Mouse (Mus musculus) C2C12 (cell line): ENCODE data around the gene Letmd1. TPM values are rescaled to one million over a fixed set of nuclear protein-coding genes. Genes with fewer than 3 reads are reported as not detected.

Experiments used
- H3K27me3 ChIP-seq: one replicate; pipeline ENCODE4 v1.6.1; 2011; ENCODE audit not compliant: control insufficient read depth, insufficient read depth, insufficient read length
- H3K36me3 ChIP-seq: one replicate; pipeline ENCODE4 v1.6.1; 2011; ENCODE audit not compliant: control insufficient read depth, insufficient read depth
- H3K4me3 ChIP-seq: one replicate; pipeline ENCODE4 v1.5.1; 2011; ENCODE audit warnings: mild to moderate bottlenecking, control low read depth; ENCODE audit not compliant: poor library complexity, insufficient read depth, severe bottlenecking
- H3K79me2 ChIP-seq: one replicate; pipeline ENCODE4 v1.6.1; 2011; ENCODE audit not compliant: control insufficient read depth, insufficient read depth
- H3K79me3 ChIP-seq: one replicate; pipeline ENCODE4 v1.6.1; 2011; ENCODE audit warnings: low read depth, control low read depth
- H3ac ChIP-seq: one replicate; pipeline ENCODE3; 2011; ENCODE audit warnings: low read depth; ENCODE audit not compliant: control insufficient read depth, insufficient read length
- CEBPB ChIP-seq: IDR thresholded peaks from one replicate; pipeline ENCODE4 v1.6.1; 2011; ENCODE audit warnings: low read depth, mild to moderate bottlenecking, control low read depth, moderate library complexity
- CTCF ChIP-seq: IDR thresholded peaks from one replicate; pipeline ENCODE4 v1.5.1; 2011; ENCODE audit not compliant: control insufficient read depth, insufficient read depth, insufficient read length
- FOSL1 ChIP-seq: IDR thresholded peaks from one replicate; pipeline ENCODE4 v1.8.0; 2011; ENCODE audit warnings: mild to moderate bottlenecking, low read length; ENCODE audit not compliant: poor library complexity, insufficient read depth, severe bottlenecking
- MAX ChIP-seq: IDR thresholded peaks from one replicate; pipeline ENCODE4 v1.6.1; 2011; ENCODE audit warnings: mild to moderate bottlenecking, control low read depth
- MYOD1 ChIP-seq: IDR thresholded peaks from one replicate; pipeline ENCODE4 v1.6.1; 2011; ENCODE audit warnings: low read depth; ENCODE audit not compliant: control insufficient read depth, insufficient read length
- MYOG ChIP-seq: IDR thresholded peaks from one replicate; pipeline ENCODE4 v1.6.1; 2011; ENCODE audit not compliant: control insufficient read depth, insufficient read length; ENCODE audit errors: extremely low read depth
- USF1 ChIP-seq: IDR thresholded peaks from one replicate; pipeline ENCODE4 v1.6.1; 2011; ENCODE audit warnings: low read depth, mild to moderate bottlenecking, control low read depth, moderate library complexity
- polyA plus RNA-seq: library from polyadenylated mRNA; unstranded; fragments of >200 nt; fragmentation: generic; extraction: Trizol; gene quantifications from one replicate; pipeline ENCODE4 v1.2.1, GENCODE M21; 2012; ENCODE audit warnings: missing spikeins

Letmd1 gene
- polyA plus RNA-seq, 1 experiment = 34.0 TPM

DNA sequence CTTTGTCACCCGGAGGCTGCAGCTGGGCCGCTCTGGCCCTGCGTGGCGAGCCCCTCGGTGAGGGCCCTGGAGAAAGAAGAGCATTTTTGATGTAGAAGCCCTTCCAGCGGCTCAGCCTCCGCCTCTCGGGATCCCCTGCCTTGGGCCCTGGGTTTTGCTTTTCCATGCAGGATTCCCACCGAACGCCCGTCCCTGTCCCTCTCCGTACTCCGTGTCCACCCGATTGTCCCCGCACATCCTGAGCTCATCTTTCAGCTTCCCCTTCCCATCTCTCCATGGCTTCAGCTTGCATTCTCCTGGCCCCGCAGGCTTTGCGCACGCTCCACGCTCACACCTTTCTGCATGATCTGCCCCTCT, 344 bp downstream of the Letmd1 start:
- H3ac ChIP-seq = peak overlapping the region; percentile 82
- H3K79me3 ChIP-seq = no peaks in the 10 kb centered on the region
- H3K79me2 ChIP-seq = peaks cover 12% of the 10 kb centered on the region
- TF ChIP-seq FOSL1 (no peak), USF1 (no peak), MYOG (no peak), CEBPB (no peak), MAX (no peak), MYOD1 (no peak), CTCF (no peak)
- H3K27me3 ChIP-seq = no peaks in the 10 kb centered on the region
- peak overlapping the region; percentile 91 for H3K4me3 ChIP-seq
- H3K36me3 ChIP-seq = peaks cover 27% of the 10 kb centered on the region

DNA sequence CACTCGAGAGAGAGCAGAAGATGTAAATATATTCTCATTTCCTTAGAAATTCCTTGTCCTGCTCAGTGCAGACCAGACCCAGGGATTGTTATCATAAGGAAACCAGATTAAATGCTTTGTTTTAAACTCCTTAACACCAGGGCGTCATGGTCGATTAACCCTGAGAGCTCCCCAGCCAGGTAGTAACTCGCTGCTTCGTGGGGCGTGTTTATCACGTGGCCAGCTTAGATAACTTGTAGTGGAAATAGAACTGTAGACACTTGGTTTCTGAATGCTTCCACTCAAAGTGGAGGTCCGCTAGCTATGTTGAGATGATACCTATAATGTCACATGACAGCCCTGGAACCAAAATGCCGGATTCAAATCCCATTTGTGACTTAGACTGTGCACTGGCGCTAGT, 1.2 kb downstream of the Letmd1 start:
- Histone ChIP-seq H3K36me3 (peaks cover 35% of the 10 kb centered on the region), H3K27me3 (no peaks in the 10 kb centered on the region), H3K4me3 (no peak overlapping the region), H3ac (no peak overlapping the region), H3K79me3 (no peaks in the 10 kb centered on the region), H3K79me2 (peaks cover 12% of the 10 kb centered on the region)
- TF ChIP-seq USF1 = no peak
- TF ChIP-seq MAX = no peak
- TF ChIP-seq FOSL1 = no peak
- TF ChIP-seq MYOG = no peak
- TF ChIP-seq MYOD1 = no peak
- no peak for TF ChIP-seq CEBPB
- TF ChIP-seq CTCF = no peak

DNA sequence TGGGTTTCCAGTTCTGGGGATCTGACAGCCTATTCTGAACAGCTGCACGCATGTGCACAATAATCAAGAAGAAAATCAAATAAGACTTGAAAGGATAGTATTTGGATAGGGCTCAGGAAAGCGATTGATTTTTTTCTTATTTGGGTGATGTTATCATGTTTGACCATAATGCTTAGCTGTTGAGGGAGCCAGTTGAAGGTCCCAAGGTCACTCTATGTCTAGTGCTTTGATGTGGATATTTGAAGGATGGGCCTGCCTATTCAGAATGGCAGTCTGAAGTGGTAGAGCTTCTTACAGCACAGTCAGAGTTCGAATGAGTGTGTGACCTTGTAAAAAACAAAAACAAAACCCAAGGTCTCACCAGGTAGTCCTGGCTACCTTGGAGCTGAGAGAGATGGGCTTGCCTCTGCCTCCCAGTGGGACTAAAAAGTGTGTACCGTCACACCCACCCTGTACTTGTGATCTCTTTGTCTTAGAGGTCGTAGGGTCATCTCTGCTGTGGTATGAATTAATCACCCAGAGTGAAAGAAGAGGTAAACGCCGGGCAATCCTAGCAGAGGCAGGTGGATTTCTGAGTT, 5.2 kb downstream of the Letmd1 start:
- no peaks in the 10 kb centered on the region for H3K27me3 ChIP-seq
- TF ChIP-seq MAX = no peak
- no peak for TF ChIP-seq CTCF
- no peak for TF ChIP-seq CEBPB
- no peak for TF ChIP-seq FOSL1
- no peak for TF ChIP-seq USF1
- TF ChIP-seq MYOD1 = no peak
- H3K79me3 ChIP-seq = no peaks in the 10 kb centered on the region
- no peak overlapping the region for H3ac ChIP-seq
- peaks cover 73% of the 10 kb centered on the region for H3K36me3 ChIP-seq
- no peak overlapping the region for H3K4me3 ChIP-seq
- H3K79me2 ChIP-seq = peaks cover 12% of the 10 kb centered on the region

DNA sequence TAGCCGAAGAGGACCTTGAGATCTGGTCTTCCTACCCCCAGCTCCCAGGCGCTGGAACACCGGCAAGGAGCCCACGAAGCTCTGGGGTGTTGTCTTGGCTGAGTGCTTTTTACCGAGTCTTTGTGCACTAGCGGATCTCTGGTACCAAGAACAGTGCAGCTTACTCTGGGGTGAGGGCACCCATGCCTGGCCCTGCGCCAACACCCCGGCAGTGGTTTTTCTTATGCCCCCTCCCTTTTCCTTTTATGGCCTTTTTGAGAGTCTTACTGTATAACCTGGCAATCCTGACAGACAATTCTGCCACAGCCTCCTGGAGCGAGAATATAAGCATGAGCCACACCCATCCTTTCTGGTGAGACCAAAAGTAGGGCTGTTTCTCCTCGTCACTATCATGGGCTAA, 9.5 kb downstream of the Letmd1 start:
- TF ChIP-seq USF1 (no peak), MAX (no peak), CEBPB (no peak)
- H3K79me2 ChIP-seq = no peaks in the 10 kb centered on the region
- H3ac ChIP-seq = no peak overlapping the region
- H3K4me3 ChIP-seq = no peak overlapping the region
- no peaks in the 10 kb centered on the region for H3K79me3 ChIP-seq
- H3K36me3 ChIP-seq = peaks cover 96% of the 10 kb centered on the region
- no peaks in the 10 kb centered on the region for H3K27me3 ChIP-seq

DNA sequence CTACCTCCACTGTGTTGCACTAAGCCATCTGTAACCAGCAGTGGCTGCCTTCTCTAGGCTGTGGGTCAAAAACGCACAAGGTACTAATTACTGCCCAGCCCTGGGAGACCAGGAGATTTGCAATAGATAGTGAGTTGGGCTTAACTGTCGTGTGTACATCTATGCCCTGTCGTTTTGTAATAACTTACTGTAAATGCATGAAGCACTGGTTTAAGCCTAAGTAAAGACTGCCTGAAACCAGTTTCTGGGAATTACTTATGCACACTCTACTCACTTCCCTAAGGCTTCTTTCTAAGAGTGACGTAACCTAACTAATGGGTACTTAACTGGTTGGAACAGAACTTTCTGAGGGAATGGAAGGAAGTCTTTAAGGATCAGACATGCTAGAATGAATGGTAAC, 10.1 kb downstream of the Letmd1 start:
- Histone ChIP-seq H3K27me3 (no peaks in the 10 kb centered on the region), H3K36me3 (peaks cover 97% of the 10 kb centered on the region), H3K79me2 (no peaks in the 10 kb centered on the region), H3ac (no peak overlapping the region), H3K4me3 (no peak overlapping the region), H3K79me3 (no peaks in the 10 kb centered on the region)
- TF ChIP-seq CEBPB = no peak
- no peak for TF ChIP-seq MAX
- no peak for TF ChIP-seq CTCF
- TF ChIP-seq FOSL1 = no peak
- no peak for TF ChIP-seq MYOG
- TF ChIP-seq USF1 = no peak
- no peak for TF ChIP-seq MYOD1

DNA sequence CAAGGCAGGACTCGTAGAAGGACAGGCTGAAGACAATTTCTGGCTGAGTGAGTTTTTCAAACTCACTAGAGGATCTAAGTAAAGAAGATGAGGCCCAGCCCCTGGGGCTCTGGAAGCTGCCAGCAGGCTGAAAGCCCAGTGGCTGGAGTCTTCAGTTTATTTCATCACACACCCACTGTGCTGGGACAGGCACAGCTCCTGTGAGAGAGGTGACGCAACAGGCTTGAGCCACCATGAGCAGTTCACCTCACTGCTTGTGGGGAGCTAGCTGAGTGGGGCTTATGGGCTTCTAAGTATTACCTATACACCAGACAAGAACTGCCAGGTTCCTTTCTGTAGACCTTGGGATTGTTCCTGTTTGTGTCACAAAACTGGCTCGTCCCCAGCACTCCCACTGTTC, 16.8 kb downstream of the Letmd1 start:
- no peak for TF ChIP-seq MYOD1
- no peak for TF ChIP-seq USF1
- no peak for TF ChIP-seq FOSL1
- no peak for TF ChIP-seq MAX
- TF ChIP-seq MYOG = no peak
- TF ChIP-seq CTCF = no peak
- no peak for TF ChIP-seq CEBPB
- H3K4me3 ChIP-seq = no peak overlapping the region
- no peaks in the 10 kb centered on the region for H3K27me3 ChIP-seq
- peaks cover 81% of the 10 kb centered on the region for H3K36me3 ChIP-seq
- H3K79me2 ChIP-seq = peaks cover 30% of the 10 kb centered on the region
- peaks cover 13% of the 10 kb centered on the region for H3K79me3 ChIP-seq
- H3ac ChIP-seq = no peak overlapping the region
